Mouse (Mus musculus): Measurements from ENCODE around the gene Swt1. TPM values are rescaled to one million over a fixed set of nuclear protein-coding genes. Genes with fewer than 3 reads are reported as not detected.

The Swt1 gene
- total and polyA plus RNA-seq, 3 experiments, result 1.3 to 118 (median 70.8) TPM

- TF ChIP-seq GATA1 (IDR thresholded peaks at IDR 0.05; ENCODE audit: borderline replicate concordance, low read length), result no peak
- no peak for TF ChIP-seq POLR2AphosphoS5 (IDR thresholded peaks at IDR 0.05; ENCODE audit: insufficient replicate concordance, low read depth, low read length)
- no peak for TF ChIP-seq TAL1 (conservative IDR thresholded peaks at IDR 0.05; ENCODE audit: low read depth, low read length)
- TF ChIP-seq GATA2 (IDR thresholded peaks at IDR 0.05; ENCODE audit: borderline replicate concordance, low read depth, low read length), result no peak
- TF ChIP-seq CTCF (IDR thresholded peaks at IDR 0.05; ENCODE audit: low read depth, low read length), result no peak
- Histone ChIP-seq H3K27me3 (ENCODE audit: insufficient read depth, low read length) (no peaks in the 10 kb centered on the region), H3K4me1 (ENCODE audit: insufficient read depth, low read depth, low read length) (peaks cover 3% of the 10 kb centered on the region; the same call in 1 of the 2 replicates), H3K4me3 (ENCODE audit: low read depth, low read length) (no peak overlapping the region), H3K9me3 (replicated peaks) (no peaks in the 10 kb centered on the region), H3K36me3 (replicated peaks) (peaks cover 71% of the 10 kb centered on the region)
- DNase-seq (ENCODE audit: low spot score) (no peak), ATAC-seq (ENCODE audit: extremely low read depth, insufficient number of reproducible peaks, low FRiP score, poor library complexity, severe bottlenecking) (no peak)
Observed at GRCm38 (mm10) chr1:151371543-151371942, 56.7 kb downstream of the Swt1 start.

- no peak for TF ChIP-seq TAL1 (conservative IDR thresholded peaks at IDR 0.05; ENCODE audit: low read depth, low read length)
- TF ChIP-seq GATA2 (IDR thresholded peaks at IDR 0.05; ENCODE audit: borderline replicate concordance, low read depth, low read length), result no peak
- TF ChIP-seq GATA1 (IDR thresholded peaks at IDR 0.05; ENCODE audit: borderline replicate concordance, low read length), result no peak
- TF ChIP-seq POLR2AphosphoS5 (IDR thresholded peaks at IDR 0.05; ENCODE audit: insufficient replicate concordance, low read depth, low read length), result no peak
- no peak for TF ChIP-seq CTCF (IDR thresholded peaks at IDR 0.05; ENCODE audit: low read depth, low read length)
Observed at GRCm38 (mm10) chr1:151370573-151370972, 57.7 kb downstream of the Swt1 start.

GRCm38 (mm10) chr1:151368444-151368843 lies 59.8 kb downstream of the Swt1 start:
- ATAC-seq (ENCODE audit: extremely low read depth, insufficient number of reproducible peaks, low FRiP score, poor library complexity, severe bottlenecking) (no peak), DNase-seq (ENCODE audit: low spot score) (no peak)
- no peak for TF ChIP-seq POLR2AphosphoS5 (IDR thresholded peaks at IDR 0.05; ENCODE audit: insufficient replicate concordance, low read depth, low read length)

More at GRCm38 (mm10) chr1:151370573-151370972, 57.7 kb downstream of the Swt1 start:
- peaks cover 3% of the 10 kb centered on the region; the same call in 1 of the 2 replicates for H3K4me1 ChIP-seq (ENCODE audit: insufficient read depth, low read depth, low read length)
- peaks cover 76% of the 10 kb centered on the region for H3K36me3 ChIP-seq (replicated peaks)
- no peak for DNase-seq (ENCODE audit: low spot score)
- H3K9me3 ChIP-seq (replicated peaks), result no peaks in the 10 kb centered on the region
- H3K4me3 ChIP-seq (ENCODE audit: low read depth, low read length), result no peak overlapping the region
- H3K27me3 ChIP-seq (ENCODE audit: insufficient read depth, low read length), result no peaks in the 10 kb centered on the region
- no peak for ATAC-seq (ENCODE audit: extremely low read depth, insufficient number of reproducible peaks, low FRiP score, poor library complexity, severe bottlenecking)

GRCm38 (mm10) chr1:151367721-151368324 lies 60.4 kb downstream of the Swt1 start:
- TF ChIP-seq TAL1 (conservative IDR thresholded peaks at IDR 0.05; ENCODE audit: low read depth, low read length), result no peak
- TF ChIP-seq GATA1 (IDR thresholded peaks at IDR 0.05; ENCODE audit: borderline replicate concordance, low read length), result no peak
- no peak for TF ChIP-seq CTCF (IDR thresholded peaks at IDR 0.05; ENCODE audit: low read depth, low read length)
- TF ChIP-seq POLR2AphosphoS5 (IDR thresholded peaks at IDR 0.05; ENCODE audit: insufficient replicate concordance, low read depth, low read length), result no peak; the same call in 1 of the 2 replicates
- no peak for TF ChIP-seq GATA2 (IDR thresholded peaks at IDR 0.05; ENCODE audit: borderline replicate concordance, low read depth, low read length)
- Histone ChIP-seq H3K27me3 (ENCODE audit: insufficient read depth, low read length) (no peaks in the 10 kb centered on the region), H3K36me3 (replicated peaks) (peaks cover 86% of the 10 kb centered on the region), H3K4me1 (ENCODE audit: insufficient read depth, low read depth, low read length) (peaks cover 3% of the 10 kb centered on the region; the same call in 1 of the 2 replicates), H3K4me3 (ENCODE audit: low read depth, low read length) (no peak overlapping the region), H3K9me3 (replicated peaks) (no peaks in the 10 kb centered on the region)
- ATAC-seq (ENCODE audit: extremely low read depth, insufficient number of reproducible peaks, low FRiP score, poor library complexity, severe bottlenecking) (no peak), DNase-seq (ENCODE audit: low spot score) (no peak)

More at GRCm38 (mm10) chr1:151368444-151368843, 59.8 kb downstream of the Swt1 start:
- Histone ChIP-seq H3K4me3 (ENCODE audit: low read depth, low read length) (no peak overlapping the region), H3K4me1 (ENCODE audit: insufficient read depth, low read depth, low read length) (peaks cover 3% of the 10 kb centered on the region; the same call in 1 of the 2 replicates), H3K36me3 (replicated peaks) (peaks cover 82% of the 10 kb centered on the region), H3K9me3 (replicated peaks) (no peaks in the 10 kb centered on the region), H3K27me3 (ENCODE audit: insufficient read depth, low read length) (no peaks in the 10 kb centered on the region)

GRCm38 (mm10) chr1:151366944-151367605 lies 61.2 kb downstream of the Swt1 start:
- ATAC-seq (ENCODE audit: extremely low read depth, insufficient number of reproducible peaks, low FRiP score, poor library complexity, severe bottlenecking), result no peak
- Histone ChIP-seq H3K4me1 (ENCODE audit: insufficient read depth, low read depth, low read length) (peaks cover 3% of the 10 kb centered on the region; the same call in 1 of the 2 replicates), H3K27me3 (ENCODE audit: insufficient read depth, low read length) (no peaks in the 10 kb centered on the region), H3K4me3 (ENCODE audit: low read depth, low read length) (no peak overlapping the region), H3K9me3 (replicated peaks) (no peaks in the 10 kb centered on the region), H3K36me3 (replicated peaks) (peaks cover 92% of the 10 kb centered on the region)
- TF ChIP-seq POLR2AphosphoS5 (IDR thresholded peaks at IDR 0.05; ENCODE audit: insufficient replicate concordance, low read depth, low read length), result peak; percentile 84; the same call in 1 of the 2 replicates
- no peak for TF ChIP-seq CTCF (IDR thresholded peaks at IDR 0.05; ENCODE audit: low read depth, low read length)
- no peak for TF ChIP-seq GATA2 (IDR thresholded peaks at IDR 0.05; ENCODE audit: borderline replicate concordance, low read depth, low read length)
- TF ChIP-seq TAL1 (conservative IDR thresholded peaks at IDR 0.05; ENCODE audit: low read depth, low read length), result no peak
- DNase-seq (ENCODE audit: low spot score), result no peak

GRCm38 (mm10) chr1:151359374-151359773 lies 68.9 kb downstream of the Swt1 start:
- H3K36me3 ChIP-seq (replicated peaks), result peaks cover 98% of the 10 kb centered on the region
- no peak for DNase-seq (ENCODE audit: low spot score)
- ATAC-seq (ENCODE audit: extremely low read depth, insufficient number of reproducible peaks, low FRiP score, poor library complexity, severe bottlenecking), result no peak

More at GRCm38 (mm10) chr1:151359374-151359773, 68.9 kb downstream of the Swt1 start:
- no peak for TF ChIP-seq POLR2AphosphoS5 (IDR thresholded peaks at IDR 0.05; ENCODE audit: insufficient replicate concordance, low read depth, low read length)
- no peak for TF ChIP-seq GATA1 (IDR thresholded peaks at IDR 0.05; ENCODE audit: borderline replicate concordance, low read length)
- no peak for TF ChIP-seq GATA2 (IDR thresholded peaks at IDR 0.05; ENCODE audit: borderline replicate concordance, low read depth, low read length)
- no peak for TF ChIP-seq CTCF (IDR thresholded peaks at IDR 0.05; ENCODE audit: low read depth, low read length)
- no peak for TF ChIP-seq TAL1 (conservative IDR thresholded peaks at IDR 0.05; ENCODE audit: low read depth, low read length)
- H3K4me3 ChIP-seq (ENCODE audit: low read depth, low read length), result no peak overlapping the region
- no peaks in the 10 kb centered on the region for H3K9me3 ChIP-seq (replicated peaks)
- no peaks in the 10 kb centered on the region for H3K27me3 ChIP-seq (ENCODE audit: insufficient read depth, low read length)
- peaks cover 3% of the 10 kb centered on the region; the same call in 1 of the 2 replicates for H3K4me1 ChIP-seq (ENCODE audit: insufficient read depth, low read depth, low read length)

Measured in G1E (cell line).